Mouse (Mus musculus): ENCODE results near the gene Bhlha9.

Gene Bhlha9

DNA sequence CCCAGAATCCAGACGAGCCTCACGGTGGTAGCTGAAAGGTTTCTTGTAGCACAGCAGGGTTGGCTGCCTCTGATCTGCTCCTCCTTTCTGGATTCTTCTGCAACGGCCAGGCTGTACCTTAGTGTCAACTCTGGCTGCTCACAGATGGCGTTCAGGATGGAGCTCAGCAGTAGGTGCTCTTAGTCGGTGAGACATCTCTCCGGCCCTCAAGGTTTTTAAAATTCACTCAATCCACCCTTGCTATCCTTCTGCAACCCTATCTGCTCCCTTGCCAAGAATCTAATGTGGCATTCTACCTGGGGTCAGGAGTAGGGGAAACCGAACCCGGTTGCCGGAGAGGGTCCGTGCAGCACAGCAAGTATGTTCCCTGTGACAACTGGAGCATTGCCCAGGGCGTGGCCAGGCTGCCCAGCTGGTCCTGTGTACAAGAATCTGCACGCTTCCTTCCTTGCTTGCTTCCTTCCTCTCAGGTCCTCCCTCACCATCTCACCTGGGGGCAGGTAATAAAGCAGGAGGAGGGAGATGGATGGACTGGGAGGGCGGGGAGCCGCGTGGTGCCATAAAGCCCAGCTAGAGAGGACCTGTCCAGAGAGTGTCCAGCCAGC lies at the start of gene Bhlha9:
Gene Bhlha9 (plus strand): TSS at position 600 of the 605 bp plus-strand sequence.
- in situ Hi-C loops (cut with MboI, MseI): loop anchor here (10.0 kb wide), 1 partner anchor 213 kb away; no protein-coding TSS in a partner anchor

DNA sequence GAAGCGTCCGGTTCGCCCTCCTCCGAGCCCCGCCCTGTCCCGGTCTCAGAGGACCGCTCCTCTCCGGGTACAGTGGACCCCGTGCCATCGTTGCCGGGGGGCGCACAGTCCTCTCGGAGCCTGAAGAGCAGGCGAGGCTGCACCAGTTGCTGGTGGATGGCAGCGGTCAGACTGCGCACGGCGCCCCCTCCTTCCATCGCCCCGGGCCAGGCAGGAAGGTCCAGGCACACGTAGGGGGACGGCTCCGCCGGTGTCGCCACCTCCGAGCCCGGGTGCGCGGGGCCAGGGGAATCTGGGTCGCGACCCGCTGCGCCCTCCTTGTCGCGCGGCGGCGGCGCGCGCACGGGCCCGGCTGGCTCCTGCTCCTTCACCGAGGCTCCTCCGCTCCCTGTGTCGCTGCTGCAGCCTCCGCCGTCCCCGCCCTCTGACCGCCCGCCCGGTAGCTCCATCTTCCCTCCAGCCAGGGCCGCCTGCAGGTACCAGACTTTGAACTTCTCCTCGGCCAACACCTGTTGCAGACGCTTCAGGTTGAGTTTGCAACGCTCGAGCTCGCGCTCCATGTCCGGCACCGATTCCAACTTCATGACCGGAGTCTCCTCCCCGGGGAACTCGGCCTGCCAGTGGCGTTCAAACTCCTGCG lies 49.6 kb upstream of the Bhlha9 start:
- in situ Hi-C loops (cut with MboI, MseI): no loop called here

DNA sequence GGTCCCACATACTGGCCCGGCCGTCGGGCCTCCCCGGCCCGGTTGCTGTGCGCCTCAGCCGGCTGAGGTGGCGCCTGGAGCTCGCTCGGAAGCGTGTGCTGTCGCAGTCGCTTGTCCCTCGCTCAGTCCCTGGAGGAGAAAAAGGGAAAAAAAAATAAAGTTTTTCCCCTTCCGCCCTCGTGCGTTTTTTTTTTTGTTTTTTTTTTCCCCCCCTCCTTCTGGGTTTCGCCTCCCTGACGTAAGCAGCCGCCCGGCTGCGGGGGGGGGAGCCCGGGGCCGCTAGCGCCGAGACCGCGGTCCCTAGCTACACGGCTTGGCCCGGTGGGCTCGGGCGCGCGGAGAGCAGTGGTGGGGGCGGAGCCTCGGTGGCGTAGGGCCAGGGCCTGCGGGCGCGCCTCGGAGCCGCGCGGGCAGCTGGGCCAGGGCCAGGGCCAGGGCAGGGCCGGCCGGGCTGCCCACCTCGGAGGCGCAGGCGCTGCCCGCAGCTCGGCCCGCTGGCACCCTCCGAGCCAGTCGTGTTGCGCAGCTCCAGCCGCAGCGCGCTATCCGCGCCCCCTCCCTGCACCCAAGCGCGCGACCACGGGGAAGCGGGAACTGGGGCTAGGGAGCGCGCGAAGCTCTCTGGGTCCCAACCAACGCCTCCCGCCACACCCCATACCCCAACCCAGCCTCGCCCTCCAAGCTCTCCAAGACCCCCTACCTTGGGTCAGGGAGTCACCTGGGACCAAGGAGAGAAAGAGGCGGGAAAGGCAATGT lies 48.9 kb upstream of the Bhlha9 start:
- in situ Hi-C loops (cut with MboI, MseI): no loop called here

DNA sequence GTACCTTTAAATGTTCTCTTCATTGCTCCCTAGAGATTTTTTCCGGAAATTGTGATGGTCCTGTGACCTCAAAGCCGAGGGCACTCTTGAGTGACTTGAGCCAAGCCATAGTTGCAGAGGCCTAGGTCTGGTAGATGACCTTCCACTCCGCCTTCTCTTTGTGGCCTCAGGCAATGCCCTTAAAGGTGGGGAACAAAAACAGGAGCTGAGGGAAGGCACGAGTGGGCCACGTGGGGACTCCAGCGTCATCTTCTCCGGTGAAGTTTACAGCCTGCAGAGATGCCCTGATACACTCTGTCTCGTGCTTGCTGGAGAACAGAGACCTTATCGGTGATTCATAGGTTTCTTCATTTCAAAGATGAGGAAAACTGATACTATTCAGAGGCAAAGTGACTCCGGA lies 48.2 kb upstream of the Bhlha9 start:
- in situ Hi-C loops (cut with MboI, MseI): no loop called here

DNA sequence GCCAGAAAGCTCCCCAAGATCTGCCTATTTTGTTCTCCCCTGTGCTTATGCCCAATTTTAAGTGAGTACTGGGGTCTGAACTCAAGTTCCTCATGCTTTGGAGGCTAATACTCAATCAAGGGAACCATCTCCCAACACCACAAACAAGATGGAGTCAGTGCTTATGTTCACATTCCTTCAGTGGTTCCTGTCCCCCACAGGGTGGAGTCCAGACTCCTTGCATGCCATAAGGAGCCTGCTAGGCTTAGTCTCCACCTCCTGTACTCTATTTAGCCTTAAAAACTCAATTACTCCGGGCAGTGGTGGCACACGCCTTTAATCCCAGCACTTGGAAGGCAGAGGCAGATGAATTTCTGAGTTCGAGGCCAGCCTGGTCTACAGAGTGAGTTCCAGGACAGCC lies 47.4 kb upstream of the Bhlha9 start:
- in situ Hi-C loops (cut with MboI, MseI): no loop called here

DNA sequence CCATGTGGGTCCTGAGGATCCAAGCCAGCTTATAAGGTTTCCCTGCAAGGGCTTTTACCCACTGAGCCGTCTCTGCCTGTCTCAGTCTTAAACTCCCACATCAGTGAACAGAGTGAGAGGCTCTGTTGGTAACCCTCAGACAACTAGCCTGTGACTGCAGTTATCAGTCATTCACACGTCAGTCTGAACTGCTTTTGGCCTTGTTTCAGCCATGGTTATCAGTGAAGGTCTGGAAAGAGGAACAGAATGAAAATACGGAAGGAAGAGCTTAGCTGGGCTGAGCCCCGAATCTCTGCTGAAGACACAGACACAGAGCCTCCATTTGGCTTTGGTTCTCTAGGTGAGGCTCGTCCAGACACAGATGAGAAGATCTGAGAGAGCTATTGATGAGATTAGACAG lies 43.7 kb upstream of the Bhlha9 start:
- in situ Hi-C loops (cut with MboI, MseI): no loop called here

DNA sequence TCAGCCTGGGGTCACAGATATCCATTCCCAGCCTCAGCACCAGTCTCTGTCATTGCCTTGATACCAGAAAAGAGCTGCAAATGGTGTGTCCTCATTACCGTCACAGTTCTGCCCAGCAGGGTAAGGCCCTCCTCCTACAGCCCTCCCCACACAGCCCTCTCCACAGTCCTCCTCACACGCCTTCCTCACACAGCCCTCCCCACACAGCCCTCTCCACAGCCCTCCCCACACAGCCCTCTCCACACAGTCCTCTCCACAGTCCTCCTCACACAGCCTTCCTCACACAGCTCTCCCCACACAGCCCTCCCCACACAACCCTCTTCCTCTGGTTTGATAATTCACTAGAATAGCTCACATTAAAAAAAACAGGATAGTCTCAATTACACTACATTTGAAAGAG lies 42.2 kb upstream of the Bhlha9 start:
- in situ Hi-C loops (cut with MboI, MseI): no loop called here

DNA sequence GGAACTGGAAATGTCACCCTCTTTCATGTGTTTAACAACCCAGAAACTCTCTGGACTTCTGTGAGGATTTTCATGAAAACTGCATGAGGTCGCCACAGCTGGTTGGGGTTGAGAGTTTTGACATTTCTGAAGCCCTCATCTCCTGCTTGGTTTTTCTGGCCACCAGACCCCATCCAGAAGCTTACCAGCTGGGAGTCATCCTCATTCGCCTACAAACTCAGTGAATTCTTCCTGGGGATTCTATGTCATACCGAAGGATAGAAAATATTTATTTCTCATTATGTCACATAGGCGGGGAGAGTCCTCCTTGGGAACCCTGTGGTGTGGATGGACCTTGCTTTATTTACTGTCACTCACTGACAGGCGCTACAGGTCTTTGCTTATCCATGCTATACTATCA lies 41.8 kb upstream of the Bhlha9 start:
- in situ Hi-C loops (cut with MboI, MseI): no loop called here

DNA sequence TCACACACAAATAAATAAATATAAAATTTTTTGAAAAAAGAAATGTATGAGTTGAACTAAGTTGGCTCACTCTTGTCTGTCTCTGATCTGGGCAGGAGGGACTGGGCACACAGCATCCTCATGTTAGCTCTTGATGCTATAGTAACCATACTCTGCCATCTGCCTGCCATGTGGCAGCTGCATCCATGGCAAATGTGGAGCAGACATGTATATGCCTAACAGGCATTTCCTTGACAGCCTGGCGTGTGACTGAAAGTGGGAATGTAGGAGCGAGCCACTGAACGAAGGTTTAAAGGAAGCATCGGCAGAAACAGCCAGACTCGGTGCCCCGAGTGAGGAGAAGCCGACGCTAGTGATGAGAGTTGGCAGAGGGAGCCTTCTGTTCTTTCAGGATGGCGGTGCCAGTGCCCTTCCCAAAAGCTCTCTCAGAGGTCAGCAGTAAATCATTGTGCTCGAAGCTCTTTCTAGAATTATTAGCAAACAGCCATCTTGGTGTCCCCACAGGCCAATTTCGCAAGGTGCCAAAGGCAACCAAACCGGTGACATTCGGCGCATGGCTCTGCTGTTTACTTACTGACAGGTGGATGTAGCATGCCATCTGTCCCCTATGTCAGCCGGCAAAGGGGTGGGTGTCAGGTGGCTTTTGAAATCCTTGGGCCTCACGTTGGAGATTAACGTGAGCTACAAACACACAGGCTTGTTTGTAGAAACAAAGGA lies 32.8 kb upstream of the Bhlha9 start:
- in situ Hi-C loops (cut with MboI, MseI): no loop called here

DNA sequence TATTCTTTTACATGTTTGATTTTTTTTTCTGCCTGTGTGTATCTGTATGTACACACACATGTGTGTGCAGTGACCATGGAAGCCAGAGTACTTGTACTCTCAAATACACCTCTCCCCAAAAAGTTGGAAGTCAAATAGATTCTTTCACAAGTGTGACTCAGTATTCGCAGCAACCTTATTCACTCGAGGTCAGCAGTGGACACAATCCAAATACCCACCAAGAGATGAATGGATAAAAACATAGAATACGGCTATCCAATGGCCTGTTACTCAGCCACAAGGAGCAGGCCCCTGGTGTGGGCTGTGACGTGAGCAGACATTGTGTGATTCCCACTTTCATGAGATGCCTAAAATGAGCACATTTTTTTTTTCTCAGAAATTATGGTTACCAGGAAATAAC lies 32.0 kb upstream of the Bhlha9 start:
- in situ Hi-C loops (cut with MboI, MseI): no loop called here

DNA sequence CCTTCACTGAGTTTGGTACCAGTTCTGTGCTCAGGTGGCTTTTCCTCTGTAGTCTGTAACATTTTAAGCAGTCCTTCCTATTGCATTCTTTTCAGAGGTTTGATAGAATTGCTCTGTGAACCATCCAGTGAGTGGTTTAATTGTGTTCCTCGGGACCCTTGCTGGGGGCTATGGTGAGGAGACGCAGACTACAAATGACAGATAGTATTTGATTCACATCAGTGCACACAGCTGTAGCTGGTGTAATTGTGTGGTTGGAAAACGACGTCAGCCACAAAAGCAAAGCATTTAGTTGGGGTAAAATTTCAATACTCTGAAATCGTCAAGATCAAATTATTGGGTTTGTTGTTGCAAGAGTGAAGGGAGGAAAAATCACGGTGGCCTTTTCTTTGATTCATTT lies 28.0 kb upstream of the Bhlha9 start:
- in situ Hi-C loops (cut with MboI, MseI): no loop called here

DNA sequence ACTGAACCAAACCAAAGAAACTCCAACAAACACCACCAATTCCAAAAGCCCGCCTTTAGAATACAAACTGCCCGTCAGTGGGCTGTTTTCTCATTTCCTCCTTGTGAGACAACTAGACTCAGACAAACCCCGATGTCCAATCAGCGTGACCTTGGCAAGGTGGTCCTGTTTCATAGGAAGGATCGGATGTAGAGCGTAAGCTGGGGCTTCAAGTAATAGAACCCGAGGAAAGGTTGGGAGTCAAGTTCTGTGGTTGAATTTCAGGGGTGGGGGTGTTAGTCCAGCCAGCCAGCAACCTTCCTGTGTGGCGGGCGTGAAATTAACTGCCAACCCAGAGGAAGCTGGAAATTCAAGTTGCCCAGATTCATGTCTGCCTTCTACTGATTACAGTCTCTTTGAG lies 27.2 kb upstream of the Bhlha9 start:
- in situ Hi-C loops (cut with MboI, MseI): loop anchor here (5.0 kb wide), 1 partner anchor 123 kb away; no protein-coding TSS in a partner anchor

DNA sequence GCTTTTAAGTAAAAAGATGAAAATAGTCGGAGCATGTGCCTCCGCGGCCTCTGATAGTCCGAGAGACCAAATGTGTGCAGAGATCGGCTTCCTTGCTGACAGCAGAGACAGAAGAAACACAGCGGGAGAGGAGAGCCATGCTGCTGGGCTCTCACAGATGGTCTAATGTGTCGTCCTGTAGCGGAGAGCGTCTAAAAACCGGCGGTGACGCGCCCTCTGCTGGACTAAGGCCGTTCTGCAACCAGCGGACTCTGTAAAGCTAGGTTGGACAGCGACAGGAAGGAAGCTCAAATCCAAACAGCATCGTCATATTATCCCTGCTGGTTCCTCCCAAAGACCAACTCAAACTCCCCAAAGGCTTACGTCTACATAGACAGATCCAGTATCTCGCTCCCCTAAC lies 26.3 kb upstream of the Bhlha9 start:
- in situ Hi-C loops (cut with MboI, MseI): loop anchor here (5.0 kb wide), 1 partner anchor 124 kb away; no protein-coding TSS in a partner anchor

DNA sequence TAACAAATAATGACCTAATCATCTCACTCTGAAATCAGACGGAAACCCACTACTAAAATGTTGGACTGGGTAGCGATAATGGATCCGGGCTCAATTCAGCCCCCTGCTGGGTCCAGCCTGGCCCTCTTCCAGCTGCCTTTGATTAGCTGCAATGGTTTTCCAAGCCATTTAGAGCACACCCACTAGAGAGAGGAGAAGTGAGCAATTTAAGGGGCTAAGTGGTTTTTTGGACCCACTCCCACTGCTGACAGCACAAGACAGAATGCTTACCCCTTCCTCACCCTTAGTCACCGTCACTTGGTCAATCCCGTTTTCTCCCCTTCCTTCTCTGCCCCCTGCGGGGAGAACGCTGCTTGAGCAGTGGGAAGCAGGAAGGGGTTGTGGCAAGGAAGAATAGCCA lies 25.2 kb upstream of the Bhlha9 start:
- in situ Hi-C loops (cut with MboI, MseI): loop anchor here (5.0 kb wide), 1 partner anchor 125 kb away; no protein-coding TSS in a partner anchor

DNA sequence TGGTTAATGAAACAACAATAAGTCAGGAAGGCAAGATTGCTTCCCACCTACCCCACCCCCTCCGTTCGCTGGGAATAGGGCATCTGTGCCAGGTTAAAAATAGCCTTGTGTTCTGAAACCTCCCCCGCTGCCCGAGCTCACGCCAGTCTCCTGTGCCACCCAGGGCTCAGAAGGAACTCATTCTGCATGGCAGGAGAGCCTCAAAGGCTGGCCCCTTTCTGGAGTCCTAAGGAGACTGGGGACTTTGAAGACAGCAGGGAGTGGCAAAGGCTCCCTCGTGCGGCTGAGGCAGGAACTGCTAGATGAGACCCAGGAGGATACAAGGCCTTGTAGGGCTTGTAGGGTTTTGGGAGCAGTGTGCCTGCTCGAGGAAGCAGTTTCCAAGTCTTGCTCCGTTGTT lies 24.8 kb upstream of the Bhlha9 start:
- in situ Hi-C loops (cut with MboI, MseI): loop anchor here (5.0 kb wide), 1 partner anchor 125 kb away; no protein-coding TSS in a partner anchor

DNA sequence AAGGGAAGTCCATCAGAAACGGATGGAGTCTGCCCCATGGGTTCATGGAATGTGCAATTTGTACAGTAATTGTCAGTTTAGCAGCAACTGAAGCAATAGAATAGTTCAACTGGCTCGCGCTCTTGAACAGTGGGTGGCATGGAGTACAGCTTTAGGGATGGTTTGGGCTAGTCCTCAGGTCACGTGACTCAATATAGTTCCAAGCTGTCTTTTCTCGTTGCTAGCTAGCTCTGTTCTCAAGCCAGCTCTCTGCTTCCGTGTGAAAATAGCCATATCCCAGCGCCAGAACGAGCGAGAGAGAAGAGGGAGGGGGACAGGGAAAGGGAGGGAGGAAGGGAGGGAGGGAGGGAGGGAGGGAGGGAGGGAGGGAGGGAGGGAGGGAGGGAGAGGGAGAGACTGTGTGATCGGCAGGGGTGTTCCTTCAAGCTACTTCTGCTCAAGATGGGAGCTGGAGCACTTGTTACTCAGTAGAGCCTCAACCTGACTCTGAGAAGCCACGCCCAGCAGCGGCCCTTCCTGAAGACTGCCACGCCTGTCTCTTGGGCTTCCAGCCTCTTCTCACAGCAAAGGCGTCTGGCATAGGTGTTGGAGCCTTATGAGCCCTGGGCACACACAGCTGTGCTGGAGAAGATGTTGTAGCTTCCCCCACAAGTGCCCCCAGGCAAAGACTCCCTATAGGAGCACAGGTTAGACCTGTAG lies 21.3 kb upstream of the Bhlha9 start:
- in situ Hi-C loops (cut with MboI, MseI): no loop called here

DNA sequence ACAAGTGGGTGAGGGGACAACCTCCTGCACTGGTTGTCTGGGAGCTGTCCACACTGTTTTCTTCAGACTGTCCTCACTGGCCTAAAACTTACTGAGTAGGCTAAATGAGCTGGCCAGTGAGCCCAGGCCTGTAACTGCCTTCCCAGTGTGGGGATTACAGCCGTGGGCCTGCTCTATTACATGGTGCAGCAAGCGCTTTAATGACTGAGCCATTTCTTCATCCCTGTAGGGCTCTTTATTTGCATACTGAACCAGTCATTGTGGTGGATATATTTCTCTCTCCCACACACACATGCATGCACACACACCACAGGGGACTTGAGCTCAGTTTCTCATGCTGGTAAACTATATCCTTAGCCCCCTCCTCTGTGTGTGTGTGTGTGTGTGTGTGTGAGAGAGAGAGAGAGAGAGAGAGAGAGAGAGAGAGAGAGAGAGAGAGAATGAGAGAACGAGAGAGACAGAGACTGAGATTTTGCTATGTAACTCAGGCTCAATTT lies 19.4 kb upstream of the Bhlha9 start:
- in situ Hi-C loops (cut with MboI, MseI): no loop called here

DNA sequence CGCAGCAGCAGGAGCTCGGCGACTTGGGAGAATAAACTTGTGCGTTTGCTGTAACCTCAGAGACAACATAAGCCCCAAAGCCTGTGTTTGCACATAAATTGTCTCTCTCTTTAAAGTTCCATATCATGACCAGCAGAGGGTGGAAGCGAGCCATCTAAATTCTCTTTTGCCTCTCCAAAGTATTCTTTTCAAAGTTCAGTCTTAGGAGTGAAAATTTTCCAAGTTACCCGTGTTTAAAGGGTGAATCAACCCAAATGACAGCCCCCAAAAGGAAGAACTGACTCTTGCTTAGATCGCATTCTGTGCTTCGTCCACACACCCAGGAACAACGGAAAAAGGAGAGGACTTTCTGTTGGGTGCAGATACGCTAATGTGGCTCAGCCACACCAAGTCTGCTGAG lies 17.2 kb upstream of the Bhlha9 start:
- in situ Hi-C loops (cut with MboI, MseI): no loop called here

DNA sequence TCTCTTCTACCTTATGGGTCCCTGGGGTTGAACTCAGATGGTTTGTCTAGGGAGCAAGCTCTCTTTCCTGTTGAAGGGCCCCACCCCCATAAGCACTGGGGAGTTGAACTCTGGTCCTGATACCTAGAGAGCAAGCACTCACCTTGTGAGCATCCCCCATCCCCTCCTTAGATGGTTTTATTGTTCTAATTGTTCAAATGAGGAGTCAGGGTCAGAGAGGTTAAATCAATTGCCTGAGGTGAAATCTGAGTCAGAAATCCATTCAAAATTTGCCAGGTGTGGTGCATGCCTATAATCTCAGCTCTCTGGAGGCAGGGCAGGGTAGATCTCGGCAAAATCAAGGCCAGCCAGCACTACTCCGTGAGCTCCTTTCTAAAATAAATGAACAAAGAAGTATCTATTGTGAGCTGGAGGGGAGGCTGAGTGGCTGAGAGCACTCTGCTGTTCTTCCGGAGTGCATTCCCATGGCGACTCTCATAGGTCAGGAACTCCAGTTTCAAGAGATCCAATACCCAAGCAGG lies 14.8 kb upstream of the Bhlha9 start:
- in situ Hi-C loops (cut with MboI, MseI): no loop called here

DNA sequence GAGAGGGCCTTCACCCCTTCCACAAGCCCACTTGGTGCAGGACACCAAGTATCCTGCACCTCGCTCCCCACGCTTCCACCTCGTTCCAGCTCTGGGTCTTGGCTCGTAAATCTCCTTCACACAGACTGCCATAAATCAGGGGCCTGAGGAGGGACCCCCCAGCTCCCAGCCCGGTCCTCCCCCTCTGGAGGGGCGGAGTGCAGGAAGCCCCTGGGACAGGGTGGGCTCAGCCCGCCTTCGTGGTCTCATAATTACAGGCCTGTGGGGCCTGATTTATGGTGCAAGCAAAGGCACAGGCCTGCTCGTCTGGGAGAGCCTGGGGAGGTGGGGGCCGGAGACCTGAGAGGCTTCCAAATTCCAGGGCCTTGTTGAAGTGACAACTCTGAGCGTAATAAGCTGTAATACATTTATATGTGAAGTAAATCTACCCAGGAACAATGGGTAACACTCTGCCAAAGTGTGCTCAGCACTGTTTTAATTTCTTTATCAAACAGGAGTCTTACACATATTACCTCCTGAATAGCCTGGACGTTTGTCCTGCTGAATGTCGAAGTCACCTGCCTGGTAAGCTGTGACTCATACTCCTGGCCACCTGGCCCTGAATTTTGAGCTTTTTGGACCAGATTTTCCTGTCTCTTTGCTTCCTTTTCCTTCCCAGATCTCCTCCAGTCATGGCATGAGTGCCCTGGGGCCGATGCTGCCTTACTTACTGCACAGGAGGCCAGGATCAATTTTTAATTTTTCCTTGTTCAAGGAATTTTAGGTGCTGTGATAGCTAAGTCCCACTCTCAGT lies 12.9 kb upstream of the Bhlha9 start:
- in situ Hi-C loops (cut with MboI, MseI): no loop called here

Measured in T-helper 1 cell (primary cell).